Mouse (Mus musculus): Measurements from ENCODE around the gene Luzp4. TPM values are rescaled to one million over a fixed set of nuclear protein-coding genes. Genes with fewer than 3 reads are reported as not detected.
"Not testable (repeated sequence)": the region's sequence is repeated elsewhere in the genome, so short reads cannot be mapped to it uniquely, and the experiment has no call there.

The Luzp4 gene
- polyA plus RNA-seq (2016; fragmentation: Nextera tagmentation; extraction: Ambion mirVana) = not detected in 2 replicates

- DNase-seq (ENCODE audit: low spot score); H3K4me3 ChIP-seq; H3K27ac ChIP-seq (replicated peaks); H3K36me3 ChIP-seq; H3K27me3 ChIP-seq (ENCODE audit: low read depth, poor library complexity, severe bottlenecking); H3K9me3 ChIP-seq (replicated peaks); H3K4me1 ChIP-seq: not testable (repeated sequence)
- 80% methylated on average over 3 of the region's 6 CpGs for WGBS
Measured at GRCm38 (mm10) chrX:148857340-148857739, at the start of gene Luzp4. Gene Luzp4 (plus strand): TSS chrX:148857640.

- H3K27ac ChIP-seq (replicated peaks); H3K27me3 ChIP-seq (ENCODE audit: low read depth, poor library complexity, severe bottlenecking); H3K9me3 ChIP-seq (replicated peaks); H3K36me3 ChIP-seq; DNase-seq (ENCODE audit: low spot score); H3K4me3 ChIP-seq; H3K4me1 ChIP-seq: not testable (repeated sequence)
- 89% methylated on average over 4 of the region's 4 CpGs for WGBS
Measured at GRCm38 (mm10) chrX:148841801-148842200, 15.6 kb upstream of the Luzp4 start.

Other genes starting within 250 kb of the Luzp4 start
- not detected in 2 replicates for gene Gm8334, start 242.5 kb upstream of the Luzp4 start, polyA plus RNA-seq (2016; fragmentation: Nextera tagmentation; extraction: Ambion mirVana)
- not detected in 2 replicates for gene Gm15127, start 194.0 kb upstream of the Luzp4 start, polyA plus RNA-seq (2016; fragmentation: Nextera tagmentation; extraction: Ambion mirVana)
- not detected in 2 replicates for gene Ott, start 216.6 kb downstream of the Luzp4 start, polyA plus RNA-seq (2016; fragmentation: Nextera tagmentation; extraction: Ambion mirVana)

Measured in midbrain, embryonic 10.5 days (tissue).